Comparison of ENCODE assay signal across 29 mouse cellular contexts in genomic region chr9:44688013-44688412, GRCm38 (mm10). TPM values are rescaled to one million over a fixed set of nuclear protein-coding genes. Genes with fewer than 3 reads are reported as not detected.
"Had no signal": no experiment of that assay in that cellular context is flagged by ENCODE, and none has a peak within 500 bp of the region (broad histone marks: within the 10 kb centered on the region; RNA-seq: fewer than 3 reads in every experiment).

No protein-coding gene starts in this region.

- H3K9me3 ChIP-seq: limb, embryonic 12.5 days; limb, embryonic 15.5 days; midbrain, embryonic 12.5 days had no signal

- H3K27ac ChIP-seq: kidney, postnatal 0 days; layer of hippocampus, adult 2 months; limb, embryonic 12.5 days; limb, embryonic 15.5 days; liver, embryonic 14.5 days; macrophage; stomach, postnatal 0 days had no signal

- DNase-seq: kidney, adult 18-20 months; kidney, postnatal 25 days; layer of hippocampus, adult 9-11 months; liver, postnatal 0 days; lung, embryonic 14.5 days; right cerebral cortex, adult 18-20 months; right cerebral cortex, postnatal 14 days; right cerebral cortex, postnatal 4 days; thymus, adult 2 months; thymus, postnatal 14 days; thymus, postnatal 4 days had no signal

- H3K4me2 ChIP-seq: limb, embryonic 12.5 days; limb, embryonic 15.5 days; liver, embryonic 11.5 days; lung, embryonic 14.5 days; midbrain, embryonic 12.5 days had no signal

- H3K9ac ChIP-seq: limb, embryonic 12.5 days; limb, embryonic 15.5 days; liver, embryonic 14.5 days; liver, postnatal 0 days; lung, embryonic 14.5 days; midbrain, embryonic 12.5 days had no signal

- H3K27me3 ChIP-seq: limb, embryonic 12.5 days; limb, embryonic 15.5 days; midbrain, embryonic 12.5 days had no signal

- ATAC-seq: liver, postnatal 0 days; lung, postnatal 0 days; midbrain, embryonic 16.5 days had no signal

- H3K4me3 ChIP-seq: layer of hippocampus, adult 2 months; limb, embryonic 12.5 days; limb, embryonic 15.5 days; midbrain, embryonic 12.5 days had no signal

RNA-seq across cellular contexts. Expression of gene Treh, which starts 15.0 kb away (rescaled TPM):
- total RNA-seq: layer of hippocampus, postnatal 25 days; left cerebral cortex, adult 18-20 months; megakaryocyte, adult 5-6 weeks; neutrophil, adult 5-6 weeks had no signal
- polyA plus RNA-seq: kidney, embryonic 14.5 days; limb, embryonic 12.5 days; limb, embryonic 15.5 days; liver, embryonic 11.5 days; liver, embryonic 14.5 days; lung, embryonic 14.5 days; lung, postnatal 0 days; macrophage; midbrain, embryonic 12.5 days; midbrain, embryonic 16.5 days; neural tube, embryonic 11.5 days; stomach, embryonic 14.5 days; stomach, postnatal 0 days had no signal

RNA-seq across cellular contexts. Expression of gene Phldb1, which starts 47.0 kb away (rescaled TPM):
- total RNA-seq: neutrophil, adult 5-6 weeks had no signal
